Mouse (Mus musculus): ENCODE measurements around the gene Tle3.

GRCm38 (mm10) chr9:61424245-61424644 lies 52.1 kb downstream of the Tle3 start:
- TF ChIP-seq CTCF (conservative IDR thresholded peaks at IDR 0.05; ENCODE audit: low read length) = no peak
- TF ChIP-seq NANOG (IDR thresholded peaks at IDR 0.05; ENCODE audit: borderline replicate concordance, low read length) = no peak
- no peak for TF ChIP-seq POU5F1 (IDR thresholded peaks at IDR 0.05; ENCODE audit: borderline replicate concordance, low read length)
